ENCODE assay signal across 29 mouse cellular contexts in the genomic region with DNA sequence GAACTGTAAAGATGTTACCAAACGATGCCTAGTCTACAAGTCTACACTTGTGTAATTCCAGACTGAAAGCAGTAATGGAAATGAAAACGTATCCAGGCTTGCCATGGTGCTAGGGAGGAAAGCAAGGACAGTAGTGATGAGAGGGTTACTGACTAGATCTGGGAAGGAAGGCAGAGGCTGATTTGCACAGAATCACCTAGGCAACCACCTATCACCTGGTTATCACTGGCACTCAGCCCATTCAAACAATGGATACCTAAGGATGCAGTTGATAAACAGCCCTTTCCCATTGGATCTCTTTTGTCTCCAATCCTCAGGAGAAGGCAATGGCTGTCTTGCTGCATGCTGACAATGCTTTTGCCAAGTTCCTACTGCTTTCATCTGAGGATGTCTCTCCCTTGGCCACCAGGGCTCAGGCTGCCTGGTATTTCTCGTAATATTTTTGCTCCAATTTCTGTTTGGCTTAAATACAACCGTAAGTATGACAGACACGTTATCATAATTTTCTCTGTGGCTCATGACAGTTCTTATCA.
A peak's percentile ranks its signal among the peaks of the same experiment; 100 is the strongest.
DNase-seq lines count a peak whose midpoint lies in the region; ATAC-seq and TF ChIP-seq lines count a peak whose summit lies in the region.
"Had no signal": no experiment of that assay in that cellular context is flagged by ENCODE, and none has a peak within 500 bp of the region (broad histone marks: within the 10 kb centered on the region; RNA-seq: fewer than 3 reads in every experiment).

No protein-coding gene starts in this region.

- DNase-seq in cerebellum, postnatal 10 days = peak; percentile 26 to 53
- DNase-seq in cerebellum, postnatal 36 days = no peak
- DNase-seq in hindbrain, embryonic 14.5 days (ENCODE audit: low spot score) = no peak
- peak; percentile 31 to 34 for DNase-seq in cerebellum, postnatal 14 days
- peak; percentile 70 for DNase-seq in midbrain, postnatal 0 days (ENCODE audit: low spot score)
- no peak for DNase-seq in urinary bladder, postnatal 10 days (ENCODE audit: low spot score)
- DNase-seq: adrenal gland, adult 2 months; B cell, adult 2 months; gastrocnemius, postnatal 14 days; heart, adult 18-20 months; heart, postnatal 14 days; kidney, postnatal 25 days; liver; lung, postnatal 36 days; retina, postnatal 1 day; right cerebral cortex, postnatal 25 days had no signal

- no peaks in the 10 kb centered on the region for H3K36me3 ChIP-seq in hindbrain, embryonic 14.5 days (replicated peaks; ENCODE audit: control insufficient read depth, insufficient read depth)
- H3K36me3 ChIP-seq in hindbrain, embryonic 12.5 days = no peaks in the 10 kb centered on the region
- H3K36me3 ChIP-seq in midbrain, postnatal 0 days (ENCODE audit: insufficient read depth, low read length) = no peaks in the 10 kb centered on the region
- H3K36me3 ChIP-seq: embryonic facial prominence, embryonic 10.5 days; G1E; heart, embryonic 13.5 days; limb, embryonic 10.5 days; liver, embryonic 15.5 days; lung, embryonic 15.5 days; neural tube, embryonic 12.5 days had no signal

- H3K4me3 ChIP-seq in hindbrain, embryonic 14.5 days (replicated peaks; ENCODE audit: low read length) = no peak overlapping the region
- no peak overlapping the region for H3K4me3 ChIP-seq in hindbrain, embryonic 12.5 days
- no peak overlapping the region for H3K4me3 ChIP-seq in midbrain, postnatal 0 days (ENCODE audit: low read depth, low read length)
- H3K4me3 ChIP-seq: embryonic facial prominence, embryonic 10.5 days; heart, embryonic 13.5 days; layer of hippocampus, adult 2 months; limb, embryonic 10.5 days; liver, embryonic 15.5 days; lung, embryonic 15.5 days; megakaryocyte, embryonic 14.5 days; neural tube, embryonic 12.5 days had no signal

- 77% methylated on average over 5 of the region's 5 CpGs for WGBS in hindbrain, embryonic 14.5 days
- WGBS in hindbrain, embryonic 12.5 days = 84% methylated on average over 5 of the region's 5 CpGs
- WGBS in midbrain, postnatal 0 days = 72% methylated on average over 5 of the region's 5 CpGs

- no peak overlapping the region for H3K27ac ChIP-seq in hindbrain, embryonic 14.5 days
- H3K27ac ChIP-seq in hindbrain, embryonic 12.5 days = no peak overlapping the region
- H3K27ac ChIP-seq in midbrain, postnatal 0 days (ENCODE audit: low read depth, low read length) = 0 out of 2 replicates have a peak overlapping the region, but pooled peaks have one; percentile 18
- H3K27ac ChIP-seq: embryonic facial prominence, embryonic 10.5 days; heart, embryonic 13.5 days; layer of hippocampus, adult 2 months; limb, embryonic 10.5 days; liver, embryonic 15.5 days; lung, embryonic 15.5 days; neural tube, embryonic 12.5 days had no signal

- no peak; the same call in 1 of the 2 replicates for TF ChIP-seq CTCF in midbrain, postnatal 0 days (IDR thresholded peaks at IDR 0.05)

- H3K4me2 ChIP-seq in hindbrain, embryonic 14.5 days (replicated peaks) = no peak overlapping the region
- H3K4me2 ChIP-seq in hindbrain, embryonic 12.5 days (replicated peaks) = no peak overlapping the region
- no peak overlapping the region for H3K4me2 ChIP-seq in midbrain, postnatal 0 days (ENCODE audit: low read depth, low read length, poor library complexity, severe bottlenecking)
- H3K4me2 ChIP-seq: heart, embryonic 13.5 days; liver, embryonic 15.5 days; lung, embryonic 15.5 days; neural tube, embryonic 12.5 days had no signal

- H3K9ac ChIP-seq in hindbrain, embryonic 14.5 days = no peak overlapping the region
- no peak overlapping the region for H3K9ac ChIP-seq in hindbrain, embryonic 12.5 days
- H3K9ac ChIP-seq in midbrain, postnatal 0 days (replicated peaks; ENCODE audit: low read length, poor library complexity, severe bottlenecking) = no peak overlapping the region
- H3K9ac ChIP-seq: heart, embryonic 13.5 days; liver, embryonic 15.5 days; lung, embryonic 15.5 days; neural tube, embryonic 12.5 days had no signal

- peak; percentile 46; the same call in 1 of the 2 replicates for ATAC-seq in hindbrain, embryonic 14.5 days (ENCODE audit: low FRiP score)
- no peak for ATAC-seq in hindbrain, embryonic 12.5 days (ENCODE audit: low FRiP score)
- peak; percentile 68; the same call in 1 of the 2 replicates for ATAC-seq in midbrain, postnatal 0 days (ENCODE audit: low FRiP score)
- ATAC-seq: intestine, postnatal 0 days; Patski had no signal

- H3K4me1 ChIP-seq in hindbrain, embryonic 14.5 days (replicated peaks; ENCODE audit: control insufficient read depth, insufficient read depth, low read length) = no peaks in the 10 kb centered on the region
- H3K4me1 ChIP-seq in hindbrain, embryonic 12.5 days = no peaks in the 10 kb centered on the region
- no peaks in the 10 kb centered on the region; the same call in 1 of the 2 replicates for H3K4me1 ChIP-seq in midbrain, postnatal 0 days (ENCODE audit: insufficient read depth, low read length)
- H3K4me1 ChIP-seq: embryonic facial prominence, embryonic 10.5 days; heart, embryonic 13.5 days; limb, embryonic 10.5 days; liver, embryonic 15.5 days; lung, embryonic 15.5 days; megakaryocyte, embryonic 14.5 days; neural tube, embryonic 12.5 days had no signal

- no peaks in the 10 kb centered on the region for H3K27me3 ChIP-seq in hindbrain, embryonic 14.5 days (ENCODE audit: control insufficient read depth, insufficient read depth, low read length)
- no peaks in the 10 kb centered on the region for H3K27me3 ChIP-seq in hindbrain, embryonic 12.5 days
- H3K27me3 ChIP-seq in midbrain, postnatal 0 days (ENCODE audit: insufficient read depth, low read length) = no peaks in the 10 kb centered on the region
- H3K27me3 ChIP-seq: CH12.LX; heart, embryonic 13.5 days; liver, embryonic 15.5 days; lung, embryonic 15.5 days; megakaryocyte, embryonic 14.5 days; neural tube, embryonic 12.5 days had no signal

- H3K9me3 ChIP-seq in hindbrain, embryonic 14.5 days (ENCODE audit: control insufficient read depth, low read length) = no peaks in the 10 kb centered on the region
- H3K9me3 ChIP-seq in hindbrain, embryonic 12.5 days (replicated peaks) = no peaks in the 10 kb centered on the region
- no peaks in the 10 kb centered on the region for H3K9me3 ChIP-seq in midbrain, postnatal 0 days (ENCODE audit: low read length)
- H3K9me3 ChIP-seq: embryonic facial prominence, embryonic 10.5 days; heart, embryonic 13.5 days; limb, embryonic 10.5 days; liver, embryonic 15.5 days; lung, embryonic 15.5 days; neural tube, embryonic 12.5 days had no signal

Comparison
In these comparisons a context has a peak if more than half of its experiments do, and no peak if none do; other contexts are left out.
1. DNase-seq: peak in cerebellum, postnatal 10 days (2 of 2), cerebellum, postnatal 14 days (2 of 2) and midbrain, postnatal 0 days (single experiment); none in cerebellum, postnatal 36 days (0 of 2), hindbrain, embryonic 14.5 days (single experiment) and urinary bladder, postnatal 10 days (single experiment).